Mouse (Mus musculus) G1E (cell line): ENCODE data around the gene Kctd6. TPM values are rescaled to one million over a fixed set of nuclear protein-coding genes. Genes with fewer than 3 reads are reported as not detected.

Source experiments
- ATAC-seq: 2 replicates; pipeline ENCODE4 v1.8.0; 2016; ENCODE audit warnings: mild to moderate bottlenecking; ENCODE audit not compliant: insufficient number of reproducible peaks, poor library complexity, low FRiP score, severe bottlenecking; ENCODE audit errors: extremely low read depth
- DNase-seq: peaks from one replicate; pipeline ENCODE4 v3.0.0; 2012; ENCODE audit warnings: low spot score
- H3K27me3 ChIP-seq: 2 replicates; pipeline ENCODE4 v1.6.1; 2012; ENCODE audit warnings: mild to moderate bottlenecking, low read length, inconsistent platforms; ENCODE audit not compliant: insufficient read depth
- H3K36me3 ChIP-seq: replicated peaks from 2 replicates; pipeline ENCODE3; 2012; ENCODE audit warnings: mild to moderate bottlenecking, inconsistent platforms
- H3K4me1 ChIP-seq: 2 replicates; pipeline ENCODE4 v1.6.1; 2012; ENCODE audit warnings: low read depth, low read length, inconsistent platforms, mixed read lengths; ENCODE audit not compliant: insufficient read depth
- H3K4me3 ChIP-seq: 2 replicates; pipeline ENCODE4 v1.5.1; 2012; ENCODE audit warnings: low read depth, mild to moderate bottlenecking, inconsistent platforms, low read length, moderate library complexity, mixed read lengths
- H3K9me3 ChIP-seq: replicated peaks from 2 replicates; pipeline ENCODE4 v1.6.1; 2012; ENCODE audit warnings: inconsistent platforms
- CTCF ChIP-seq: IDR thresholded peaks from 2 replicates; pipeline ENCODE4 v1.5.1; 2012; ENCODE audit warnings: low read depth, low read length, inconsistent platforms, mixed read lengths
- GATA1 ChIP-seq: IDR thresholded peaks from 2 replicates; pipeline ENCODE4 v1.6.1; 2012; ENCODE audit warnings: borderline replicate concordance, low read length, inconsistent platforms, mixed read lengths
- GATA2 ChIP-seq: IDR thresholded peaks from 2 replicates; pipeline ENCODE4 v1.6.1; 2012; ENCODE audit warnings: low read depth, low read length, inconsistent platforms, borderline replicate concordance
- POLR2AphosphoS5 ChIP-seq: IDR thresholded peaks from 2 replicates; pipeline ENCODE4 v1.6.1; 2012; ENCODE audit warnings: low read depth, low read length, inconsistent platforms; ENCODE audit not compliant: insufficient replicate concordance
- TAL1 ChIP-seq: conservative IDR thresholded peaks from 2 replicates; pipeline ENCODE4 v1.6.1; 2012; ENCODE audit warnings: low read depth, low read length, inconsistent platforms, mixed read lengths
- polyA plus RNA-seq: library from polyadenylated mRNA; stranded (reverse); fragments of >175 nt; gene quantifications from 2 replicates; pipeline ENCODE4 v1.2.3, GENCODE M21; 2012
- total RNA-seq, 2 experiments: library from RNA; stranded (forward) in 1 of 2; stranded (reverse) in 1 of 2; fragments of 200-1000 nt in 1 of 2; fragments of >200 nt in 1 of 2; fragmentation: Nextera tagmentation in 1 of 2; gene quantifications; 2 replicates each; pipeline ENCODE4 v1.2.3; 2014 to 2017

Kctd6 gene
- total and polyA plus RNA-seq, 3 experiments = 0.70 to 9.9 (median 3.1) TPM

DNA sequence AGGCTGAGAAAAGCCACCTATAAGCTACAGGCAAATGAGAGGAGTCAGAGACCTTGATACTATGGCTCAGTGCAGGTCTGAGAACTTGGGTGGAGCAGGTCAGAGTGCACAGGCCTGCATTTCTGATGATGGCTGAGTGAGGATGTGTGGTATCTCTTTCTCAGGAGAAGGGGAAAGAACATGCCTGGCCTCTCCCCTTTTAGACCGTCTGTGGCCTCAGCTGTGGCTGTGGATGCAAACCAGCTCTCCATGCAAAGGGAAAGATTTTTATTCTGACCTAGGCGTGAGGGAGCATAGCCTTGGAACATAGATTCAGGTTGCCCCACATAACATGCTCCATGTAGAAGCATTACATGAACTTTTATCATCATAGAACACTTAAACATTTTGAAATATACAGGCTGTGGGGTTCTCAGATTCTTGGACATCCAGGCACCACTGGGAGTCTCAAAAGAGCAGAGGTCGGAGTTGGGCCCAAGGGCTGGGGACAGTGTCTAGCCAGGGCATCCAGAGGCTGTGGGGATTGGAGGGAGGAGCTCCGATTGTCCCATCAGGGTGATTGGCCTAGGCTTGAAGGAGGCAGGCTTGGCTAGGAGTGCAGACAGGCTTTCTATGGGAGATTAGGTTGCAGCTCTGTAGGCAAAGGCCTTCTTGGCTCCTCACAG, 33.4 kb upstream of the Kctd6 start:
- no peak for ATAC-seq
- no peaks in the 10 kb centered on the region for H3K4me1 ChIP-seq
- TF ChIP-seq POLR2AphosphoS5 (no peak), TAL1 (no peak), CTCF (no peak), GATA2 (no peak), GATA1 (no peak)

DNA sequence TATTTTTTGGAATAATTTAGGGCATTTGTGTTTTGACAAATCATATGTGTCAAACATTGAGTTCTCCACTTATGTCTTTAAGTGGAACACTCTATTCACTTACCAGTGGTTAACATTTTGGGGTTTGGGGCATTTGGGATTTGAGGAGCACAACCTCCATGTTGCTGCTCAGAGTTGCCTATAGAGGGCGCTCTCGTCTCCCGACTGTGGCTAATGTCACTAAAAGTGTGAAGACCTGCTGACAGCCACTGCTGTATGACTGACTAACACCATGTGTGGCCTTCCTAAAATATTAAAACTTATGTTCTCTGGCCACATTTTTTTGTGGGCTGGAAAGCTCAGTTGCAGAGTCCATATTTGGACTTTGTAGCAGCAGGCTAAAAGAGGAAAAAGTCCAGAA, 30.6 kb upstream of the Kctd6 start:
- peaks cover 14% of the 10 kb centered on the region for H3K27me3 ChIP-seq
- DNase-seq (no peak), ATAC-seq (no peak)
- no peaks in the 10 kb centered on the region for H3K36me3 ChIP-seq
- no peaks in the 10 kb centered on the region for H3K4me1 ChIP-seq
- H3K9me3 ChIP-seq = peaks cover 3% of the 10 kb centered on the region; the same call in 1 of the 2 replicates
- no peak for TF ChIP-seq GATA1
- TF ChIP-seq POLR2AphosphoS5 = no peak
- no peak for TF ChIP-seq TAL1
- no peak for TF ChIP-seq GATA2
- TF ChIP-seq CTCF = 0 out of 2 replicates have a peak, but pooled peaks have one; percentile 11
- no peak overlapping the region for H3K4me3 ChIP-seq

More for the DNA sequence above, 33.4 kb upstream of the Kctd6 start:
- Histone ChIP-seq H3K9me3 (peaks cover 3% of the 10 kb centered on the region; the same call in 1 of the 2 replicates), H3K4me3 (no peak overlapping the region), H3K36me3 (no peaks in the 10 kb centered on the region), H3K27me3 (peaks cover 14% of the 10 kb centered on the region)
- DNase-seq = no peak

- no peaks in the 10 kb centered on the region for H3K36me3 ChIP-seq
- H3K9me3 ChIP-seq = peaks cover 5% of the 10 kb centered on the region; the same call in 1 of the 2 replicates
- DNase-seq (no peak), ATAC-seq (no peak)
- H3K4me3 ChIP-seq = no peak overlapping the region
- H3K4me1 ChIP-seq = no peaks in the 10 kb centered on the region
- peaks cover 5% of the 10 kb centered on the region; the same call in 1 of the 2 replicates for H3K27me3 ChIP-seq
- no peak for TF ChIP-seq POLR2AphosphoS5
- TF ChIP-seq TAL1 = no peak
- no peak for TF ChIP-seq GATA1
- TF ChIP-seq GATA2 = no peak
- no peak for TF ChIP-seq CTCF
Observed at GRCm38 (mm10) chr14:8186278-8187045, 27.5 kb upstream of the Kctd6 start.

GRCm38 (mm10) chr14:8190556-8190955, 23.4 kb upstream of the Kctd6 start:
- Histone ChIP-seq H3K4me1 (no peaks in the 10 kb centered on the region), H3K4me3 (no peak overlapping the region), H3K36me3 (no peaks in the 10 kb centered on the region), H3K27me3 (no peaks in the 10 kb centered on the region), H3K9me3 (0 out of 2 replicates have a peak, but pooled peaks cover 2% of the 10 kb centered on the region)
- DNase-seq = no peak
- no peak for ATAC-seq
- TF ChIP-seq GATA1 (no peak), GATA2 (no peak), POLR2AphosphoS5 (no peak), CTCF (no peak), TAL1 (no peak)

DNA sequence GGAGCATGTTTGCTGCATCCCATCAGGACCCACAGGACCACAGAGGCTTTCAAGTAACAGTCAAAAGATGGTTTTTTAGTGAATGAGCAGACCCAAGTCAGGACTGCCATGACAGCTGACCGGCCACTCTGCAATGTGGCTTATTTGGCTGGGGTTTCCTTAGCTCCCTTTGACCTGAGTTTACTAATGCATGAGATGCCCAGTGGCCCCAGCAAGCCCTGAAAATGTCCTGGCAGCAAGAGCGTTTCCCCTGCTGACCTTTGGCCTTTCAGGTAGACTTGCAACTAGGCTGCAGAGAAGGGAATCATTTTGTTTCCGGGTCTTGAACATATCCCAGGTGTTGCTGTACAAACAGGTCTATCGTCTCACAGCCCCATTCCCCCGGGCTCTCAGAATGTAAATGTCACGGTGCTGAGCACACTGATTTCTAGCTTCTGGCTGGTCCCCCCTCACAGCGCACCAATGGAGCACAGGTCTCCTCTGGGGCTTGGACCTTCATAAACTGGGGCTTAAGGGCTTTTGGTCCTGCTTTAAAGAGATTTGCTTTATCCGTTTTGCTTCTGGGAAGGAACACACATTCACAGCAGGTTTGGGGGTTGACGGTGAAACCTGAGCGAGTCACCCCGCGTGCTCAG, 22.5 kb upstream of the Kctd6 start:
- Histone ChIP-seq H3K4me3 (no peak overlapping the region), H3K27me3 (0 out of 2 replicates have a peak, but pooled peaks cover 4% of the 10 kb centered on the region), H3K36me3 (no peaks in the 10 kb centered on the region), H3K4me1 (no peaks in the 10 kb centered on the region), H3K9me3 (0 out of 2 replicates have a peak, but pooled peaks cover 2% of the 10 kb centered on the region)
- DNase-seq (no peak), ATAC-seq (no peak)
- TF ChIP-seq GATA2 = no peak
- no peak for TF ChIP-seq TAL1
- TF ChIP-seq POLR2AphosphoS5 = no peak
- TF ChIP-seq GATA1 = no peak
- no peak for TF ChIP-seq CTCF

DNA sequence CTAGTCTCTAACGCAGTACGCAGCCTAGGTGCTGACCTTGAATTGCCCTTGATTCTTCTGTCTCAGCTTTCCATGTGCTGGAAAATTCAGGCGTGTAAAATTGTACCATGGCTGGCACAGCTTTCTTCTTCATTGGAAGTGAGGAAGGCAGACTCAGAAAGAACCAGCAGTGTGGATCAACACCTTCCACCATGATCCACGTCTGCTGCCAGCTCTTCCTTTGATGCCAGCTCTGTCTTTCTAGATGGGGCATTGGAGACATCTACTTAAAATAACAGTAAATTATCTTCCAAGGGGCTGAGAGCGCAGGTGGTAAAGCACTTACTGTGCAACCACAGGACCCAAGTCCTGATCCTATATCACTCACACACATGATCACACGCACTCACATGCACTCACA, 21.2 kb upstream of the Kctd6 start:
- no peak for TF ChIP-seq CTCF
- TF ChIP-seq POLR2AphosphoS5 = no peak
- TF ChIP-seq GATA1 = no peak
- no peak for TF ChIP-seq GATA2
- no peak for TF ChIP-seq TAL1
- DNase-seq = no peak
- no peak for ATAC-seq

More for the DNA sequence above, 21.2 kb upstream of the Kctd6 start:
- no peaks in the 10 kb centered on the region for H3K4me1 ChIP-seq
- no peak overlapping the region for H3K4me3 ChIP-seq
- H3K9me3 ChIP-seq = 0 out of 2 replicates have a peak, but pooled peaks cover 2% of the 10 kb centered on the region
- no peaks in the 10 kb centered on the region for H3K36me3 ChIP-seq
- H3K27me3 ChIP-seq = 0 out of 2 replicates have a peak, but pooled peaks cover 4% of the 10 kb centered on the region
